Mouse (Mus musculus): ENCODE data around the gene Osbp. TPM values are rescaled to one million over a fixed set of nuclear protein-coding genes. Genes with fewer than 3 reads are reported as not detected.
A peak's percentile ranks its signal among the peaks of the same experiment; 100 is the strongest.

Gene Osbp
- polyA plus RNA-seq, 1 experiment: 12.0 TPM

GRCm38 (mm10) chr19:12002125-12002524 lies 36.4 kb downstream of the Osbp start:
- H3K4me1 ChIP-seq (ENCODE audit: control insufficient read depth, insufficient read depth, insufficient read length, low read length): peaks cover 10% of the 10 kb centered on the region; the same call in 1 of the 2 replicates
- H3K27me3 ChIP-seq (ENCODE audit: control insufficient read depth, insufficient read depth, low read length): no peaks in the 10 kb centered on the region
- WGBS: 6% methylated on average over 11 of the region's 11 CpGs
- TF ChIP-seq POLR2A (IDR thresholded peaks at IDR 0.05; ENCODE audit: low read depth, low read length) (no peak), CTCF (IDR thresholded peaks at IDR 0.05; ENCODE audit: extremely low read depth, insufficient read length, insufficient replicate concordance, low read depth, low read length) (no peak)
- H3K4me3 ChIP-seq (ENCODE audit: low read depth, low read length): no peak overlapping the region
- H3K36me3 ChIP-seq (ENCODE audit: control insufficient read depth, insufficient read depth, low read length): no peaks in the 10 kb centered on the region
- no peak overlapping the region for H3K27ac ChIP-seq (ENCODE audit: insufficient read depth, low read depth, low read length)

- H3K36me3 ChIP-seq (ENCODE audit: control insufficient read depth, insufficient read depth, low read length): no peaks in the 10 kb centered on the region
- H3K27me3 ChIP-seq (ENCODE audit: control insufficient read depth, insufficient read depth, low read length): no peaks in the 10 kb centered on the region
- no peak overlapping the region for H3K27ac ChIP-seq (ENCODE audit: insufficient read depth, low read depth, low read length)
- TF ChIP-seq CTCF (IDR thresholded peaks at IDR 0.05; ENCODE audit: extremely low read depth, insufficient read length, insufficient replicate concordance, low read depth, low read length): no peak
- no peak for TF ChIP-seq POLR2A (IDR thresholded peaks at IDR 0.05; ENCODE audit: low read depth, low read length)
- H3K4me1 ChIP-seq (ENCODE audit: control insufficient read depth, insufficient read depth, insufficient read length, low read length): peaks cover 12% of the 10 kb centered on the region; the same call in 1 of the 2 replicates
- WGBS: 71% methylated on average over 14 of the region's 14 CpGs
- H3K4me3 ChIP-seq (ENCODE audit: low read depth, low read length): no peak overlapping the region
Observed at GRCm38 (mm10) chr19:12002791-12003190, 37.0 kb downstream of the Osbp start.

DNA sequence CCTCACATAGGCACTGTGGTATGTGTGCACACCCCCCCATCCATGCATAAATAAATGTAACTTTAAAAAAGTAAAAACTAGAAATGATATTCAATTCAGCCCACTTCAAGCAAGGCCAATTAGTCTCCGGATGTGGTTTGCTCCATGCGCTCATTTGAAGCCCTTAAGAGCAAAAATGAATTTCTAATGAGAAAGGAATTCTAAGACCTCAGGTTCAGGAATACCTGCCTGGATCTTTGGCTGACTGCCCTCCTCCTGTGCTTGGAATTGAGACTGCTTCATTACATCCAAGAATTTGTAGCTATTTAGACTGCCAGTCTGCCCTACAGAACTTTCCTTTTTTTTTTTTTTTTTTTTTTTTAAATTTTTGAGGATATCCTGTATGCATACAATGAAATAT lies 37.8 kb downstream of the Osbp start:
- 92% methylated on average over 2 of the region's 2 CpGs for WGBS
- TF ChIP-seq POLR2A (IDR thresholded peaks at IDR 0.05; ENCODE audit: low read depth, low read length) (no peak), CTCF (IDR thresholded peaks at IDR 0.05; ENCODE audit: extremely low read depth, insufficient read length, insufficient replicate concordance, low read depth, low read length) (no peak)
- no peaks in the 10 kb centered on the region for H3K27me3 ChIP-seq (ENCODE audit: control insufficient read depth, insufficient read depth, low read length)

DNA sequence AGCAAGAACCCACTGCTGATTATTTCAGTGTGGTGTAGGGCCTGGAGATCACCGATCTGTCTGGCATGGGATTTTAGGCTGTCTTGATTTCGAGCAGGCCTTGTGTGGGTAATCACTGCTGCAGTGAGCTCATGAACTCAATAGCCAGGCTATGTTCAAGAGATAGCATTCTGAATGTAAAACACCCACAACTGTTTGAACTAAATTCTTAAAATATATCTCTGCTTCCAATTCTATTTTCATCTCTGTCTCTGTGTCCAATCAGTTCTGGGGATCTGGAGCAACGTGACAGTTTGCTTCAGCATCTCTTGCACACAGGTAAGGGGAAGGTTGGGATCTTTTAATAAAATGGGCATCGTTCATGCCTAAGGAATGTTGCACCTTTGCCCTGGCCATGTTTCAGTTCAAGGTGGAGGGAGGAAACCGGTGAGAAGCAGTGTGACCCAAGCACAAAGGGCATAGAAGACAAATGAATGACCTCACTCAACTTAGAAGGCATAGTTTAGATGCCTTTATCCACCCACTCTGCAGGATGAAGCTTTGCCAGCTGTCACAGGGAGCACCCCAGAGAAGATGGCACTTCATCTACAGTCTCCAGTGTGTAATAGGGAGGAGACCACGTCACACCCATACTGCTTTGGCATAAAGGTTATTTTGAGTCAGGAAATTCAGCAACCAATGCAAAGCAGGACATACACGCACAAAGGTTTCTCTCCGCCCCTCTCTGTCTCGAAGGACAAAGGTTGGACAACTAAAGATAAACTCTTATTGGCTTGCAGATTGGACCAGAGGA lies 38.7 kb downstream of the Osbp start:
- WGBS: 31% methylated on average over 9 of the region's 9 CpGs
- Histone ChIP-seq H3K4me1 (ENCODE audit: control insufficient read depth, insufficient read depth, insufficient read length, low read length) (peaks cover 12% of the 10 kb centered on the region; the same call in 1 of the 2 replicates), H3K4me3 (ENCODE audit: low read depth, low read length) (no peak overlapping the region), H3K36me3 (ENCODE audit: control insufficient read depth, insufficient read depth, low read length) (no peaks in the 10 kb centered on the region), H3K27me3 (ENCODE audit: control insufficient read depth, insufficient read depth, low read length) (no peaks in the 10 kb centered on the region), H3K27ac (ENCODE audit: insufficient read depth, low read depth, low read length) (peak overlapping the region; percentile 76)
- no peak for TF ChIP-seq POLR2A (IDR thresholded peaks at IDR 0.05; ENCODE audit: low read depth, low read length)
- no peak for TF ChIP-seq CTCF (IDR thresholded peaks at IDR 0.05; ENCODE audit: extremely low read depth, insufficient read length, insufficient replicate concordance, low read depth, low read length)

More for the DNA sequence above, 37.8 kb downstream of the Osbp start:
- Histone ChIP-seq H3K4me1 (ENCODE audit: control insufficient read depth, insufficient read depth, insufficient read length, low read length) (peaks cover 12% of the 10 kb centered on the region; the same call in 1 of the 2 replicates), H3K36me3 (ENCODE audit: control insufficient read depth, insufficient read depth, low read length) (no peaks in the 10 kb centered on the region), H3K27ac (ENCODE audit: insufficient read depth, low read depth, low read length) (no peak overlapping the region; the same call in 1 of the 2 replicates), H3K4me3 (ENCODE audit: low read depth, low read length) (no peak overlapping the region)

GRCm38 (mm10) chr19:12005376-12006360 lies 39.9 kb downstream of the Osbp start:
- WGBS: under 1% methylated on average over 41 of the region's 41 CpGs

GRCm38 (mm10) chr19:12006361-12006947 lies 40.7 kb downstream of the Osbp start:
- peak overlapping the region; percentile 96 for H3K27ac ChIP-seq (ENCODE audit: insufficient read depth, low read depth, low read length)
- peaks cover 12% of the 10 kb centered on the region; the same call in 1 of the 2 replicates for H3K4me1 ChIP-seq (ENCODE audit: control insufficient read depth, insufficient read depth, insufficient read length, low read length)
- no peak for TF ChIP-seq POLR2A (IDR thresholded peaks at IDR 0.05; ENCODE audit: low read depth, low read length)
- TF ChIP-seq CTCF (IDR thresholded peaks at IDR 0.05; ENCODE audit: extremely low read depth, insufficient read length, insufficient replicate concordance, low read depth, low read length): no peak
- H3K36me3 ChIP-seq (ENCODE audit: control insufficient read depth, insufficient read depth, low read length): no peaks in the 10 kb centered on the region
- 16% methylated on average over 17 of the region's 17 CpGs for WGBS
- peak overlapping the region; percentile 65 for H3K4me3 ChIP-seq (ENCODE audit: low read depth, low read length)
- no peaks in the 10 kb centered on the region for H3K27me3 ChIP-seq (ENCODE audit: control insufficient read depth, insufficient read depth, low read length)

More at GRCm38 (mm10) chr19:12005376-12006360, 39.9 kb downstream of the Osbp start:
- Histone ChIP-seq H3K4me1 (ENCODE audit: control insufficient read depth, insufficient read depth, insufficient read length, low read length) (peaks cover 12% of the 10 kb centered on the region; the same call in 1 of the 2 replicates), H3K36me3 (ENCODE audit: control insufficient read depth, insufficient read depth, low read length) (no peaks in the 10 kb centered on the region), H3K4me3 (ENCODE audit: low read depth, low read length) (peak overlapping the region; percentile 81), H3K27me3 (ENCODE audit: control insufficient read depth, insufficient read depth, low read length) (no peaks in the 10 kb centered on the region), H3K27ac (ENCODE audit: insufficient read depth, low read depth, low read length) (peak overlapping the region; percentile 96)
- TF ChIP-seq POLR2A (IDR thresholded peaks at IDR 0.05; ENCODE audit: low read depth, low read length) (peak; percentile 57), CTCF (IDR thresholded peaks at IDR 0.05; ENCODE audit: extremely low read depth, insufficient read length, insufficient replicate concordance, low read depth, low read length) (no peak)
